Mouse (Mus musculus) myocyte (in vitro differentiated cells): ENCODE results near the gene Patz1.

Source experiments
- CEBPB ChIP-seq: IDR thresholded peaks from 2 replicates; pipeline ENCODE4 v1.6.1; 2011; ENCODE audit warnings: mild to moderate bottlenecking, moderate library complexity; ENCODE audit not compliant: poor library complexity, insufficient read depth, severe bottlenecking
- E2F4 ChIP-seq: IDR thresholded peaks from one replicate; pipeline ENCODE4 v1.6.1; 2011; ENCODE audit warnings: mild to moderate bottlenecking, control low read depth, moderate library complexity; ENCODE audit not compliant: insufficient read depth
- MAX ChIP-seq: IDR thresholded peaks from one replicate; pipeline ENCODE4 v1.6.1; 2011; ENCODE audit warnings: low read depth, mild to moderate bottlenecking, control low read depth
- MYOD1 ChIP-seq, 3 experiments: IDR thresholded peaks; one replicate each; pipeline ENCODE4 v1.6.1; 2011; ENCODE audit warnings: control low read depth in 2 of 3, low read depth in 2 of 3, mild to moderate bottlenecking in 2 of 3, moderate library complexity in 1 of 3; ENCODE audit not compliant: insufficient read length in 2 of 3, control insufficient read depth in 1 of 3
- MYOG ChIP-seq, 3 experiments: IDR thresholded peaks; one replicate each; pipeline ENCODE4 v1.6.1; 2011; ENCODE audit warnings: control low read depth in 2 of 3, low read depth in 2 of 3, mild to moderate bottlenecking in 2 of 3; ENCODE audit not compliant: insufficient read length in 2 of 3, control insufficient read depth in 1 of 3, insufficient read depth in 1 of 3
- POLR2A ChIP-seq: IDR thresholded peaks from one replicate; pipeline ENCODE4 v1.6.1; 2011; ENCODE audit warnings: low read depth, mild to moderate bottlenecking, control low read depth, moderate library complexity; ENCODE audit not compliant: insufficient read length
- POLR2AphosphoS2 ChIP-seq: IDR thresholded peaks from one replicate; pipeline ENCODE4 v1.6.1; 2011; ENCODE audit warnings: low read depth, control low read depth; ENCODE audit not compliant: insufficient read length
- REST ChIP-seq: IDR thresholded peaks from one replicate; pipeline ENCODE4 v1.6.1; 2011; ENCODE audit warnings: mild to moderate bottlenecking, control low read depth, moderate library complexity; ENCODE audit not compliant: insufficient read depth, insufficient read length
- TCF12 ChIP-seq: IDR thresholded peaks from one replicate; pipeline ENCODE4 v1.6.1; 2011; ENCODE audit warnings: mild to moderate bottlenecking, control low read depth; ENCODE audit not compliant: poor library complexity, insufficient read depth, severe bottlenecking
- USF1 ChIP-seq: IDR thresholded peaks from one replicate; pipeline ENCODE4 v1.6.1; 2011; ENCODE audit warnings: low read depth, mild to moderate bottlenecking, control low read depth, moderate library complexity

- TF ChIP-seq MAX (no peak), POLR2A (no peak), REST (no peak), USF1 (no peak), TCF12 (no peak), E2F4 (no peak), POLR2AphosphoS2 (no peak), CEBPB (no peak), MYOG (IDR thresholded peaks at IDR 0.05; ENCODE audit: control insufficient read depth in 1 of 3, insufficient read depth in 1 of 3, insufficient read length in 2 of 3, low read depth in 2 of 3) (no peak), MYOD1 (IDR thresholded peaks at IDR 0.05; ENCODE audit: control insufficient read depth in 1 of 3, insufficient read length in 2 of 3, low read depth in 2 of 3) (no peak)
Measured at GRCm38 (mm10) chr11:3314148-3314547, 25.5 kb downstream of the Patz1 start.
